Mouse (Mus musculus) heart, embryonic 10.5 days (tissue): ENCODE measurements around the gene Socs4. TPM values are rescaled to one million over a fixed set of nuclear protein-coding genes. Genes with fewer than 3 reads are reported as not detected.

Source experiments
- DNase-seq: peaks from one replicate; pipeline ENCODE4 v3.0.0-alpha.2; 2017; ENCODE audit warnings: low spot score
- H3K27ac ChIP-seq: fragments of 300-500 bp; sonication (generic); 2 replicates; pipeline ENCODE4 v1.5.1; 2016; ENCODE audit warnings: mild to moderate bottlenecking
- H3K27me3 ChIP-seq: fragments of 300-500 bp; sonication (generic); 2 replicates; pipeline ENCODE4 v1.6.1; 2016; ENCODE audit warnings: mild to moderate bottlenecking; ENCODE audit not compliant: poor library complexity, insufficient read depth, severe bottlenecking
- H3K36me3 ChIP-seq: fragments of 300-500 bp; sonication (generic); 2 replicates; pipeline ENCODE4 v1.6.1; 2016; ENCODE audit warnings: mild to moderate bottlenecking, moderate library complexity
- H3K4me1 ChIP-seq: fragments of 300-500 bp; sonication (generic); 2 replicates; pipeline ENCODE4 v1.6.1; 2016; ENCODE audit warnings: mild to moderate bottlenecking
- H3K4me3 ChIP-seq: fragments of 300-500 bp; sonication (generic); 2 replicates; pipeline ENCODE4 v1.5.1; 2016; ENCODE audit warnings: mild to moderate bottlenecking, moderate library complexity
- H3K9me3 ChIP-seq: fragments of 300-500 bp; sonication (generic); 2 replicates; pipeline ENCODE4 v1.6.1; 2016; ENCODE audit warnings: mild to moderate bottlenecking, moderate library complexity
- WGBS: fragments of 180-500 bp; shearing (Covaris S2); methylation state at CpG from one replicate; pipeline ENCODE4 v1.1.7; 2016; 5-methylcytosine and 5-hydroxymethylcytosine counted together
- polyA plus RNA-seq: library from polyadenylated mRNA; unstranded; fragments of >200 nt; fragmentation: Nextera tagmentation; extraction: Ambion mirVana; gene quantifications from 2 replicates; pipeline ENCODE4 v1.2.1, GENCODE M21; 2016

Socs4 gene
- 2.0 and 3.3 TPM in 2 replicates for polyA plus RNA-seq

DNA sequence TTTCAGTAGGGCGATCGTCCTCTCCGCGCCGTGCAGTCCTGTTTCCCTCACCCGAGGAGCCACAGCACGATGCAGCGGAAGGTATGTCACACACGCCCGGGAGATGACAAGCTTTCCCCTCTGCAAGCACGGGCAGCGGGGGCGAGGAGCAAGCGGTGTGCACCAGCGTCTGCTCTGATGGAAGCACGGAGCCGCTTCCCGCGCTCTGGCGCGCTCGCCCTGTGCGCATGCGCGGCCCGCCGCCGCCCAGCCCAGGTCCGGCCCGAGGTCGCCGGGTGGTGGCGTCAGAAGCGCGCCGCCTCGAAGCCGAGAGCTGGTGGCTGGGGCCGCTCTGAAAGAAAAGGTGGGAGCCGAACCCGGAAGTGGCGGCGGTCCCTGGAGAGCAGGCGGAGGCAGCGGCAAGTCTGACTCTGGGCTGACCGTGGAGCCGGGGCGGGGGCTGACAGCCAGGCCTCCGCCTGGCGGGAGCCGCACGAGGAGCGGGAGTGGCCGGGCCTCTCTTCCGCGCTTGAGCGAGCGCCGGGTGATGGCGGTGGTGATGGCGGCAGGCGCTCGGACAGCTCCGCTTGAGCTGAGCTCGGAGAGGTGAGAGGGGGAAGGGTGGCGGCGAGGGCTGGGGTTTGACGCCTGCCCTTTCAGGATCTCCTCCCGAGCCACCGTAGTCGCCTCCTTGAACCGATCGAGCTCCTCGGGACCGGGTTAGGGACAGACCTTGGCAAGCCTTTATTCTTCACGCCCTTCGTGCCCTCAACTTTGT is at the start of gene Socs4, which contains the start of gene Wdhd1:
Socs4 (plus strand) TSS at position 295 of the 757 bp plus-strand sequence.
Wdhd1 (minus strand) TSS at position 221 of the 757 bp plus-strand sequence.
- Histone ChIP-seq H3K36me3 (peaks cover 27% of the 10 kb centered on the region), H3K4me1 (peaks cover 14% of the 10 kb centered on the region), H3K9me3 (no peaks in the 10 kb centered on the region), H3K27me3 (no peaks in the 10 kb centered on the region), H3K4me3 (peak within 1 kb of the TSS; percentile 97), H3K27ac (peak within 1 kb of the TSS; percentile 99)
- peak; percentile 97 for DNase-seq
- WGBS: under 1% methylated on average over 73 of the region's 77 CpGs

DNA sequence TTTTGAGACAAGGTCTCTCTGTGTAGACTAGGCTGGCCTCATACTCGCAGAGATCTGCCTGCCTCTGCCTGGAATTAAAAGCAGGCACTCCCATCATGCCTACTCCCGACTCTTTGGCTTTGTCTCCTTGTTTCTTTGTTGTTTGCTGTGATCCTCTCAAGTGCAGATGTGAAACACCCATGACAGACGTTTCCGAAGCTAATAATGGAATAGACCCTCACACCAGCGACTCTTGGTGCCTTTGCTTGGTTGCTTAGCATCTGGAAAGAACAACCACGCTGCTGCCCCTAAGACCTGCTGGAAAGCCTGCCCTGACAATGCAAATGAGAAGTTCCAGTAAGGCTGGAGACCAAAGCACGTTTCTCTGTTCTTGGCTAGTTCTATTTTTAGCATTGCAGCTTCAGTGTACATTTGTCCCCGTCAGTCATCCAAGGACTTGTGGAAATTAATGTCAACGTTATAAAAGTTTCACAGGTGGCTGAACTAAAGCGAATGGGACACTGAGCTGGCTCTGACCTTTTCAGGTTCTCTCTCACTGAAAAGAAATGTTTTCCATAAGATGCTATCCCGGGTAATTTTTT is 46.8 kb upstream of the Socs4 start:
- DNase-seq: no peak
- WGBS: 57% methylated on average over 11 of the region's 11 CpGs
- H3K4me3 ChIP-seq: no peak overlapping the region
- H3K36me3 ChIP-seq: no peaks in the 10 kb centered on the region
- H3K27me3 ChIP-seq: no peaks in the 10 kb centered on the region
- H3K9me3 ChIP-seq: no peaks in the 10 kb centered on the region
- peaks cover 16% of the 10 kb centered on the region for H3K4me1 ChIP-seq
- H3K27ac ChIP-seq: peak overlapping the region; percentile 52

DNA sequence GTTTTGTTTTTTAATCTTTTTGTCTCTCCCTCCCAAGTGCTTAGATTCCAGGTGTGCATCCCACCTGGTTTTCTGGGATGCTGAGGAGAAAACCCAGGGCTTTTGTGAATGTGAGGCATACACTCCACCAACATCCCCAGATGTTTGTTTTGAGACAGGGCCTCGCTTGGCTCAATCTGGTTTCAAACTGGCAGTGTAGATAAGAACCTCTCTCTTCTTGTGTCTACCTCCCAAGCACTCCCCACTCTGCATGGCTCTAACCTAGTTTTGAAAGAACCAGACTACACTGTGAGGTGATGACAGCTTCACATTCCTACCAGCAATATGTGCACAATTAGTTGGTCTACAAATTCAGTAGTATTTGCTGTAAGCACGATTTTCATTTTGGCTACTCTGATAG is 43.1 kb upstream of the Socs4 start:
- H3K4me3 ChIP-seq: no peak overlapping the region
- DNase-seq: peak; percentile 75
- H3K27ac ChIP-seq: no peak overlapping the region
- WGBS: 25% methylated on average over 2 of the region's 2 CpGs
- H3K4me1 ChIP-seq: peaks cover 16% of the 10 kb centered on the region
- H3K27me3 ChIP-seq: no peaks in the 10 kb centered on the region
- no peaks in the 10 kb centered on the region; the same call in 1 of the 2 replicates for H3K36me3 ChIP-seq
- H3K9me3 ChIP-seq: no peaks in the 10 kb centered on the region

DNA sequence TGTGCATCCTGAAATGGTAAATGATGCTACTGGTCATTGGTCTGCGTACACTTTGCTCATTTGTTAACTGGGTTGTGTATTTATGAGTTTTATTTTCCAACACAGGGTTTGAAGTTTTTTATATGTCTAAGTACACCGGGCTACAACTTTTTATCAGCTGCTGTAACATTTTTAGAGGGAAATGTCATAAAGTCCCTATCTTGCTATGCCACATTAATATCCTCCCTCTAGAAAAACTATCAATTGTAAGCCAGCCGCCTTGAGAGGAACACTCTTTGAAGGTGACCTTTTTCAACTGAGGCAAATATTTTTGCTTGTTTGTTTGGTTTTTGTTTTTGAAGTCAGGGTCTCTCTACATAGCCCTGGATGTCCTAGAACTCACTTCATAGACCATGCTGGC is 42.7 kb upstream of the Socs4 start:
- H3K4me3 ChIP-seq: no peak overlapping the region
- WGBS: 84% methylated on average over 3 of the region's 3 CpGs
- peak; percentile 19 for DNase-seq
- no peaks in the 10 kb centered on the region for H3K9me3 ChIP-seq
- H3K4me1 ChIP-seq: peaks cover 16% of the 10 kb centered on the region
- H3K27ac ChIP-seq: no peak overlapping the region
- no peaks in the 10 kb centered on the region; the same call in 1 of the 2 replicates for H3K36me3 ChIP-seq
- H3K27me3 ChIP-seq: no peaks in the 10 kb centered on the region

DNA sequence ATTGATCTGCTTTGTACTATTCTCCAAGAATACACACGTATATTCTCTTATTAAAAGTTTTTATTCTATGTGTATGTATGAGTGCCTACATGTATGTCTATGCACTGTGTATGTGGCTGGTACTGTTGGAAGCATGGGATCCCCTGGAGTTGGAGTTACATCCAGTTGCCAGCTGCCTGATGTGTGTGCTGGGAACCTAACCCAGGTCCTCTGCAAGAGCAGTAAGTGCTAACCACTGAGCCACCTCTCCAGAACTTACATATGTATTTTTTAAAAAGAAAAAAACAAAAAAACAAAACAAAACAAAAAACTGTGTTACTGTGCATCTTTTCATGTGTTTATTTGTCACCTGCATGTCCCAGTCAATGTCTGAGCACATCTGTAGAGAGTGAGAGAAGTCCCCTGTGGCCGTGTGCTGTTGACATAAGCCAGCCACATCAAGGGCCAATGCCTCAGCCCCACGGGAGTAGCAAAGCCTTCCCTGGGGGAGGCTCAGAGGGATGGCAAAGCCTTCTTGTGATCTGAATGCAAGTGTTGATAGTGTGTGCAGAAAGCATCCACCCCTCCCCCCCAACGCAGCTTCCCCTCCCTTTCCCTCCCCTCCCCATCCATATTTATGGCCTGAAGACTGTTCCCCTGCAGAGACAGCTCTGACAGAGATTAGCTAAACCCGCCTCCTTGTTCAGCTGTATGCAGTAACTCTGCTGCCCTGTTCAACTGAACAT is 42.0 kb upstream of the Socs4 start:
- H3K4me1 ChIP-seq: peaks cover 14% of the 10 kb centered on the region
- no peaks in the 10 kb centered on the region for H3K9me3 ChIP-seq
- peak; percentile 72 for DNase-seq
- H3K27me3 ChIP-seq: no peaks in the 10 kb centered on the region
- no peak overlapping the region for H3K4me3 ChIP-seq
- peaks cover 2% of the 10 kb centered on the region; the same call in 1 of the 2 replicates for H3K36me3 ChIP-seq
- H3K27ac ChIP-seq: no peak overlapping the region
- WGBS: 63% methylated on average over 5 of the region's 5 CpGs

DNA sequence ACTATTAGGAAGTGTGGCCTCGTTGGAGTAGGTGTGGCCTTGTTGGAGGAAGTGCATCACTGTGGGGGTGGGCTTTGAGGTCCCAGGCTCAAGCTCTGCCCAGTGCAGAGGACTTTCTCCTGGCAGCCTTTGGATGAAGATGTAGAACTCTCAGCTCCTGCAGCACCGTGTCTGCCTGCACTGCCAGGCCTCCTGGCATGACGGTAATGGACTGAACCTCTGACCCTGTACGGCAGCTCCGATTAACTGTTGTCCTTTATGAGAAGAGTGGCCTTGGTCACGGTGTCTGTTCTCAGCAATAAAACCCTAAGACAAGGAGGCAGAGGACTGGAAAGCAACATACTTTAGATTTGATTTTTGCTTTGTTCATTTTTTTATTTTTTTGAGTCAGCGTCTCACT is 40.2 kb upstream of the Socs4 start:
- H3K4me1 ChIP-seq: peaks cover 16% of the 10 kb centered on the region
- no peak overlapping the region for H3K4me3 ChIP-seq
- H3K36me3 ChIP-seq: peaks cover 11% of the 10 kb centered on the region
- H3K9me3 ChIP-seq: no peaks in the 10 kb centered on the region
- no peaks in the 10 kb centered on the region for H3K27me3 ChIP-seq
- 91% methylated on average over 7 of the region's 7 CpGs for WGBS
- peak; percentile 74 for DNase-seq
- H3K27ac ChIP-seq: no peak overlapping the region

DNA sequence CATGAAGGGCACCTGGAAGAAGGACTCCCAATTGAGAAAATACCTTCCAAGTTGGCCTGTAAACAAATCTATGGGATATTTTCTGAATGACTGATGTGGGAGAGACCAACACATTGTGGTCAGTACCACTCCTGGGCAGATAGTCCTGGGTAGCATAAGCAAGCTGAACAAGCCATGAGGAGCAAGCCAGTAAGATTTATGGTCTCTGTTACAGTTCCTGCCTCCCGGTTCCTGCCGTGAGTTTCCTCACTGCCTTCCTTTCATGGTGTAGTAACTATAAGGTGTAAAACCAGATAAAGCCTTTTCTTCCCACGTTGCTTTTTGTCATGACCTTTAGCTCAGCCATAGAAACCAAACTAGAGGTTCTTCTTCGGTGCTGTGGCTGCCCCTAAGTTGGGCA is 39.4 kb upstream of the Socs4 start:
- no peak overlapping the region for H3K27ac ChIP-seq

DNA sequence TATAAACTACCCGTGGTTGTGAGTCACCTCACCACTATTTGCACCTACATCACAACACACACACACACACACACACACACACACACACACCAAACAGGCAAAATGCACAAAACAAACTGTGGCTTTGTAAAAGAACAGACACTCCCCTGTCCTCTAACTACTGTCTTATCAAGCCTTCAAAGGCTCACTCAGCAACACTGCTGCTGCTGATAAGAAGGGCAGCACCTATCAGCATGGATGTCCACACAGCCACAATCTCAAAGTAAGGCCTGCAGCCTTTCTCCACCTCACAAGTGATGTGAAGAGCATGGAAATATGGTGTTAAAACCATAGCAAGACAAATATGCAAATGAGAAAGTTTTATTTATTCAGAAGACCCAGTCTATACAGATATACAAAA is 36.1 kb upstream of the Socs4 start:
- DNase-seq: peak; percentile 93
- Histone ChIP-seq H3K27ac (0 out of 2 replicates have a peak overlapping the region, but pooled peaks have one; percentile 70), H3K9me3 (no peaks in the 10 kb centered on the region), H3K4me3 (no peak overlapping the region), H3K36me3 (peaks cover 39% of the 10 kb centered on the region), H3K27me3 (no peaks in the 10 kb centered on the region; the same call in 1 of the 2 replicates), H3K4me1 (peaks cover 9% of the 10 kb centered on the region)
- 40% methylated on average over 1 of the region's 1 CpGs for WGBS

More for the DNA sequence above, 39.4 kb upstream of the Socs4 start:
- peaks cover 17% of the 10 kb centered on the region for H3K4me1 ChIP-seq
- 83% methylated on average over 4 of the region's 4 CpGs for WGBS
- DNase-seq: peak; percentile 55
- no peak overlapping the region for H3K4me3 ChIP-seq
- H3K36me3 ChIP-seq: peaks cover 12% of the 10 kb centered on the region
- no peaks in the 10 kb centered on the region for H3K9me3 ChIP-seq
- H3K27me3 ChIP-seq: no peaks in the 10 kb centered on the region

DNA sequence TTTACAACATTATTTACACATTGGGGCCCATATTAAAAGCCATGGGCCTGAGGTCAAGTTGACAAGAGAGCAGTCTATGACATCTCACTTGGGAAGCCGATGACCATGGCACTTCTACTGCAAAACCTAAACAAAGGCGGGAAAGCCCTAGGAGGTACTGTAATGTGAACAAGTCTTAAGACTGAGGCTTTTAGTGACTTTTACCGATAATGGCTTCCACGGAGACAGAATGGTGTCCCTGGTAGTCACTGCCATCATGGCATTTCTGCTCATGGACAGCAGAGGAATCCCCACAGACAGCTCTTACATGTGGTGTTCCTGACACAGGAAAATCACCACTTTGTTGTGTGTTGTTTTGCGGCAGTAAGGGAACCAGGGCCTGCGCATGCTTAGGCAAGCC is 35.7 kb upstream of the Socs4 start:
- peaks cover 43% of the 10 kb centered on the region for H3K36me3 ChIP-seq
- peaks cover 9% of the 10 kb centered on the region for H3K4me1 ChIP-seq
- H3K9me3 ChIP-seq: no peaks in the 10 kb centered on the region
- no peaks in the 10 kb centered on the region; the same call in 1 of the 2 replicates for H3K27me3 ChIP-seq
- H3K4me3 ChIP-seq: no peak overlapping the region
- 67% methylated on average over 6 of the region's 6 CpGs for WGBS
- H3K27ac ChIP-seq: peak overlapping the region; percentile 70; the same call in 1 of the 2 replicates
- DNase-seq: no peak

DNA sequence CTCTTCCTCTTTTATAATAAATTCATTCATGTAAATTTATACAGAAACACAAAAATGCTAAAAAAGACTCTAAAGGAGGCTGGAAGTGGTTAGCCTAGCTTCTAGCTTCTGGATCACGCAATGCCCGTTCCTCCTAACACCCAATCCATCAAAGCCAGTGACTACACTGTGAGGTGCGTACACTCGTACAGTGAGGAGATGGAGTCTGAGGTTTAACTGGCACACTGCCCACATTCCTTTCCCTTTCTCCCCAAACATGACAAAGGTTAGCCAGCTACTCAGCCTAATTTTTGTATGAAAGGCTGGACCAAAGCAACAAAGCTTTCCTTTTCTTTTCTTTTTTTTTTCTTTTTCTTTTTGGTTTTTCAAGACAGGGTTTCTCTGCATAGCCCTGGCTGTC is 34.0 kb upstream of the Socs4 start:
- H3K9me3 ChIP-seq: no peaks in the 10 kb centered on the region
- WGBS: 69% methylated on average over 4 of the region's 4 CpGs
- H3K4me3 ChIP-seq: no peak overlapping the region
- no peak for DNase-seq
- no peak overlapping the region for H3K27ac ChIP-seq
- H3K36me3 ChIP-seq: peaks cover 60% of the 10 kb centered on the region
- H3K4me1 ChIP-seq: peaks cover 9% of the 10 kb centered on the region
- H3K27me3 ChIP-seq: no peaks in the 10 kb centered on the region; the same call in 1 of the 2 replicates

DNA sequence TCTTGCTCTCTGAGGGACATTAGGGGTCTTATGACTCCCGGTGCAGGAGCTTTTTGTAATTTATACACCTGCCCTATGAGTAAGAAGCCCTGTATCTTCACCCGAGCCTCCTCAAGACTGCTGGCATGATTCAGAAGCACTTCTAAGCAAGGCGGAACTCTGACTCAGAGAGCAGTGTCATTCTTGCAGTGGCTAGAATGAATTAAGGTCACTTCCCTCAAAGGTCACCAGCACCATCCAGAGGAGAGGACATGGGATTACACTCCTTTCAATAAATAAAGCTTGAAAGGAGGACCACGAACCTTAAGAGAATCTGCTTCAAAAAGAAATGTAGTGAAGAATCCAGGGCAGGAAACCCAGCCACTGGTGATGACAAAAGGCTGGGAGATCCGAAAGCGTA is 26.9 kb upstream of the Socs4 start:
- no peak for DNase-seq
- Histone ChIP-seq H3K27ac (no peak overlapping the region), H3K27me3 (no peaks in the 10 kb centered on the region; the same call in 1 of the 2 replicates), H3K4me3 (no peak overlapping the region), H3K9me3 (no peaks in the 10 kb centered on the region), H3K4me1 (no peaks in the 10 kb centered on the region), H3K36me3 (peaks cover 77% of the 10 kb centered on the region)
- WGBS: 87% methylated on average over 6 of the region's 6 CpGs

DNA sequence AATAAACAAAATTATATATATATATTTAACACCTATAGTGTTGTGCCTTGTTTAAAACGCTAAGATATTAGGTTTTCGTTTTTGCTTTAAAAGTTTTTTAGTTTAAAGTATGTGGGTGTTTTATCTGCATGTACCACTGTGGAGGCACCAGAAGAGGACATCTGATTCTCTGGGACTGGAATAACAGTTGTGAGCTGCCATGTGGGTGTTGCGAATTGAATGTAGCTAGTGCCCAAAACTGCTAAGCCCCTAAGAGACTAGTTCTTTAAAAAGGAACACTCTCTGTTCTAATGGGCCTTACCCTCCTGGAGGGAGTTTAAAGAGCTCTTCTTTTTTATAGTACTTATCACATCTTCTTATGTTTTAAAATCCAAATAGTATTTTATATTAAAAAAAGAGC is 11.9 kb upstream of the Socs4 start:
- 88% methylated on average over 3 of the region's 3 CpGs for WGBS
- no peaks in the 10 kb centered on the region for H3K9me3 ChIP-seq
- H3K27me3 ChIP-seq: no peaks in the 10 kb centered on the region
- DNase-seq: no peak
- H3K36me3 ChIP-seq: peaks cover 77% of the 10 kb centered on the region
- H3K27ac ChIP-seq: no peak overlapping the region
- no peak overlapping the region for H3K4me3 ChIP-seq
- no peaks in the 10 kb centered on the region for H3K4me1 ChIP-seq

DNA sequence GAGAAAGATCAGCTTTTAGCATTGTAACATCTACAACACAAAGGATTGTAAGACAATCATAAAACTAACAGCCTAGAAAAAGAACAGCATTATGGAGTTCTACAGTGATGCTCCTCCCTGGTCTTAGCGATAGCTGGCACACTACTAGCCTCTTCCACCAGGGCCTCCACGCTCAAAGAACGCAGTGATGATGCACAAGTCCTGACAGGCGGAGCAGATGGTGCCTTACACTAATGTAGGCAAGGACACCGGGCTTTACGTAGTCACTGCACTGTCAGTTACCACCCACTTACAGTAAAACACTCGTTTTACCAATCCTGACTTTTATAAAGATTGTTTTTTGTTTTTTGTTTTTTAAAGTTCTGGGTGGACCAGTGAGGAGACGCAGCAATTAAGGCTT is 10.9 kb upstream of the Socs4 start:
- no peak for DNase-seq
- Histone ChIP-seq H3K4me1 (no peaks in the 10 kb centered on the region), H3K4me3 (no peak overlapping the region), H3K27me3 (no peaks in the 10 kb centered on the region), H3K9me3 (no peaks in the 10 kb centered on the region), H3K27ac (no peak overlapping the region), H3K36me3 (peaks cover 77% of the 10 kb centered on the region)
- 92% methylated on average over 8 of the region's 8 CpGs for WGBS
